Mouse (Mus musculus): ENCODE data around the gene E330017A01Rik. TPM values are rescaled to one million over a fixed set of nuclear protein-coding genes. Genes with fewer than 3 reads are reported as not detected.

The E330017A01Rik gene
- polyA plus RNA-seq, 1 experiment from 2014 or later: not detected

- DNase-seq (ENCODE audit: low spot score): no peak
Observed at GRCm38 (mm10) chr16:58663021-58663420, 24.5 kb upstream of the E330017A01Rik start.

GRCm38 (mm10) chr16:58662287-58662791 is 23.8 kb upstream of the E330017A01Rik start:
- no peak for DNase-seq (ENCODE audit: low spot score)

- DNase-seq (ENCODE audit: low spot score): no peak
Observed at GRCm38 (mm10) chr16:58661826-58662225, 23.3 kb upstream of the E330017A01Rik start.

DNA sequence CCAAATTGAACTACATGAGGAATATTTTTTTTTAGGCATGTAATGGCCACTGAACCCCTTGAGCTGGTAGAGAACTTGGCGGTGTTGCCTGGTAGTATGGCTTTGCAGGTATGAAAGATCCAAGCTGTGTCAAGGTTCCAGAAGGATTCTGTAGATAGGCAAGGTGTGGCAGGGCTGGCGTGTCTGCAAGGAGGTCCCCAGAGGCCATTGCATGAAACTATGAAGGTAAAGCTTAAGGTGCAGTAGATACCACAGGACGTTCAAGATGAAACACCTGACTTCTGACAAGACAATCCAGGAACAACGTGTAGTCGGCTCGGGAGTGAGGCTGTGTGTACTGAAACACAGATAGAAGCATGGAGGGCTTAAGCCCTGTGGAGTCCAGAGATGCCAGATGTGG is 20.1 kb upstream of the E330017A01Rik start:
- DNase-seq (ENCODE audit: low spot score): no peak

DNA sequence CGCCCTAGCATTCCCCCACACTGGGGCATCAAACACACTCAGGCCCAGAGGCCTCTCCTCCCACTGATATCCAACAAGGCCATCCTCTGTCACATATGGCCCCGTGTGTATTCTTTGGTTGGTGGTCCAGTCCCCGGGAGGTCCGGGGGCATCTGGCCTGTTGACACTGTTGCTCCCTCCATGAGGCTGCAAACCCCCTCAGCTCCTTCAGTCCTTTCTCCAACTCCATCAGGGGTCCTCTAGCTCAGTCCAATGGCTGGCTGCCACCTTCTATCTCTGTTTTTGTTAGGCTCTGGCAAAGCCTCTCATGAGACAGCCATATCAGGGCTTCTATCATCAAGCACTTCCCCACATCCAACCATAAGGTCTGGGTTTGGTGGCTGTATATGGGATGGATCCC is 18.0 kb upstream of the E330017A01Rik start:
- DNase-seq (ENCODE audit: low spot score): no peak

- DNase-seq (ENCODE audit: low spot score): no peak
Observed at GRCm38 (mm10) chr16:58655751-58656150, 17.2 kb upstream of the E330017A01Rik start.

GRCm38 (mm10) chr16:58649979-58650378 is 11.4 kb upstream of the E330017A01Rik start:
- DNase-seq (ENCODE audit: low spot score): no peak

- DNase-seq (ENCODE audit: low spot score): no peak
Observed at GRCm38 (mm10) chr16:58638016-58638415, 523 bp downstream of the E330017A01Rik start.

DNA sequence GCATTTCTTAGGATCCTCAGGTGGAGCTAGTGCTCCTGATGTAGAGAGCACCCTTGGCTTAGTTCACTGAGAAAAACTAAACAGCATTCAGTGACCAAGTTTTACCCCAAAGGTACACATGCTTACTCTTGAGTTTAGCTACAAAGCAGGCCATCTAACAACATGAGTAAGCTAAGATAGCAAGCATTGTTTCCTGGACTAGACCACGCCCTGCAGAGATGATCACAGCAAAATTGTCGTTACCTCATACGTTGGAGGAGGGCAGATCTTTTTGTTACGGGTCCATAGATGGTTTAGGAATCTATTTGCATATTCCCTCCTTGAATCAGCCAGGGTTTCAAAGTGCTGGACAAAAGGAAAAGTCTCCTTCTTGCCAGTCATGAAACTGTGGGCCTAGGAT is 1.1 kb downstream of the E330017A01Rik start:
- no peak for DNase-seq (ENCODE audit: low spot score)

DNA sequence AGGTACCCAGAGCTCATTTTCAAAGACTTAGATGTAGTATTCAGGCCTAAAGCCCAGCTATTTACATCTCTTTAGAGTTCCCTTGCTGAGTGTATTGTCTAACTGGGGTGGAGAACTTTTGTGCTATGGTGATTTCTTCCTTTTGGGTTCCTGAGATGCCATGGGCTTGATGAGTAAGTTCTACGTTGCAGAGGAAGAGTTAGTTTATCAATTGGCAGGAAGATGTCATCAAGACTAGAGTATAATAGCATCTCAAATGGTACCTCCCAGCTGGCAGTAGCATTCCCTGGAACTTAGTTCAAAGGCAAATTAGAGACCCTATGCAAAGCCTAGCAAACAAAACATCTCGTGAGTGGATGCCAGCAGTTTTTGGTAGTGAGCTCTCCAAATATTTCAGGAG is 2.7 kb downstream of the E330017A01Rik start:
- no peak for DNase-seq (ENCODE audit: low spot score)

GRCm38 (mm10) chr16:58629736-58630135 is 8.8 kb downstream of the E330017A01Rik start:
- no peak for DNase-seq (ENCODE audit: low spot score)

- no peak for DNase-seq (ENCODE audit: low spot score)
Observed at GRCm38 (mm10) chr16:58628968-58629367, 9.6 kb downstream of the E330017A01Rik start.

DNA sequence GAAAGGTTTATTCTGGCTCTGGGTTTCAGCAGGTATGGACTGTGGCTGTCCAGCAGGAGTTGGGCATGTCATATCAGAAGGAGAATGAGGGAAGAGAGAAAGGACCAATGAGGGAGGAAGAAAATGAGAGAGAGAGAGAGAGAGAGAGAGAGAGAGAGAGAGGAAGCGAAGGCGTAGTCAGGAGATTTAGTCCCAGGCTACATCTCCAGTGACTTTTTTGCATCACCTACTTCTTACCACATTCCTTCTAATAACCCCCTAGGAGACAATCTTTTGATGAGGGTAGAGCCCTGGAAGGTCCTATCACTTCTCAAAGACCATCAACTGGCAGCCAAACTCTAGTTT is 10.2 kb downstream of the E330017A01Rik start:
- DNase-seq (ENCODE audit: low spot score): no peak

DNA sequence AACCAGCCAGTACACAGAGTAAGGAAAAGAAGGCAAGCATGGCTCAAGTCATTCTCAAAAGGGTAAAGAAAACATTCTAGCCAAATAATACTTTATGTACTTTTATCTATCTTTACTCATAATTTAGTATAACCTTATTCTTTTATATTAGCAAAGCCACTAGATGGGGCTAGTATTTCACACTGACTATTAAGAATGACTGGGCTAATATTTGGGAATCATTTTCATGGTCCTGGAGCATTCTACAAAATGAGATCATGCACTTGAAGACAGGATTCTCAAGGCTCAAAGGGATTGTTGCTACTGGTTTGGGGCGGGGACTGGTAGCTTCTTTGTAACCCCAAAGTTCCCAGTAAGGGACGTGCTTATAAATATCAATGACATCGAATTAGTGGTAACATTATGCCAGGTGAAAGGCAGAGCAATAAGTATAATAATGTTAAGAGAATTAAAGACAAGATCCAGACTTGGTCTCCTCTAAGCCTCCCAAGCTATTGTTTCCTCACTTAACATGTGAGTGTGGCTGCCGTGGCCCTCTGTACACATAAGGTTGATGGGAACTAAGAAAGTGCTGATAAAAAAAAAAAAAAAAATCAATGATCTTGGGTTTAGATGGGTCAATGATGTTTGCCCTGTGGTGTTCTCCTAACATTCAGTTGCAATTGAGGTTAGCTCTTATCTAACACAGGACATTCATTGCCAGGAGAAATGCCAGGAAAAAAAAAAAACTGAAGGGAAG is 10.8 kb downstream of the E330017A01Rik start:
- no peak for DNase-seq (ENCODE audit: low spot score)

GRCm38 (mm10) chr16:58623944-58624343 is 14.6 kb downstream of the E330017A01Rik start:
- peak; percentile 3 for DNase-seq (ENCODE audit: low spot score)

DNA sequence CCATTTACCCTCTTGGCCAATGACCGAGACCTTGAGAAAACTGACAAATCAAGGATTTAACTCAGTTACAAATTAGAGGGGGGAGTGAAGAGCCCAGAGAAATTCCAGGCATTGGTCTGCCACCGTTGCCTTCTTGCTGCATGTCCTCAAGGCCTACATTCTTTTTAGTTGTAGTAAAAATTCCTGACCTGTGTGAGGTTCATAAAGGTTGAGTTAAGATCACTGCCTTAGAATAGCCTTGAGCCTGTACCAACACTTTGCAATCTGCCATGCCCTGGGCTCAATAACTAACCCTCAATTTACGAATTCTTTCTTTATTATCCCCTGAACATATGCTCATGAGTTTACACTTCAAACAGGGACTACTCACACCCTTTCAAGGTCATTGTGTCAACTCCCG is 15.4 kb downstream of the E330017A01Rik start:
- DNase-seq (ENCODE audit: low spot score): no peak

GRCm38 (mm10) chr16:58622377-58622776 is 16.2 kb downstream of the E330017A01Rik start:
- no peak for DNase-seq (ENCODE audit: low spot score)

DNA sequence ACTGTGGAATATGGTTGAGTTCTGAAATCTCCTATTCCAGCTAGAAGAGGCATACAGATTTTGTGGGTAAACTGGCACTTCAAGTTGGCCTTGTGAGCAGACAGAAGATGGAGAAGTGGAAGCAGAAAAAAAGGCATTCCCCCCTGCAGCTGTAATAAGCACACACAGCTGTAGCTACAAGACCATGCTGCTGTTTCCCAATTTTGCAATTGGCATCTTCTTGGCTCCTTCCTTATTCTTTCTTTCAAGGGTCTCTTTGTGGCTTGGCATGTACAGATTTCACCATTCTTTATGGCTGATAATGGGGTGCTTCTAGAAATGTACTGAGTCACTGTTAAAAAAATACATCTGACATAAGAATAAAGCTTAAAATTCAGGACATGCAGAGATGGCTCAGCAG is 21.2 kb downstream of the E330017A01Rik start:
- no peak for DNase-seq (ENCODE audit: low spot score)

DNA sequence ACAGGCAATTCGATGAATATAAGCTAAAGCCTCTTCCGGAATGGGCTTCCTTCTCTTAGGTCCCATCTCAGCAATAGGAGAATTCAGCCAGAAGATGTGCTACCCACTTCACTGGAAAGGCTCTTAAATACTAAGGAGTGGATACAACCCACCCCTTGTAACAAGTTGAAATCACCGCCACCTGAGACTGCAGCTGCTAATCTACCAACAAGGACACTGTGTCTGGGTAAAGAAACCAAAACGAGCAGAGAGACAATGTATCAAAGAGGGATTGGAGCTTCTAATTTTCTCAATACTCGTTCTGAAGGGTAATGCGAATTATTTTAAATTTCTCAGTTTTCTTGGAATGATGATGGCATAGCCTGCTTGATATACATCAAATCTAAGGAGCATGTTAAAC is 21.7 kb downstream of the E330017A01Rik start, which contains the start of gene Gm813:
TSS of gene Gm813 (minus strand) at position 101 of the 400 bp plus-strand sequence.
- no peak for DNase-seq (ENCODE audit: low spot score)

DNA sequence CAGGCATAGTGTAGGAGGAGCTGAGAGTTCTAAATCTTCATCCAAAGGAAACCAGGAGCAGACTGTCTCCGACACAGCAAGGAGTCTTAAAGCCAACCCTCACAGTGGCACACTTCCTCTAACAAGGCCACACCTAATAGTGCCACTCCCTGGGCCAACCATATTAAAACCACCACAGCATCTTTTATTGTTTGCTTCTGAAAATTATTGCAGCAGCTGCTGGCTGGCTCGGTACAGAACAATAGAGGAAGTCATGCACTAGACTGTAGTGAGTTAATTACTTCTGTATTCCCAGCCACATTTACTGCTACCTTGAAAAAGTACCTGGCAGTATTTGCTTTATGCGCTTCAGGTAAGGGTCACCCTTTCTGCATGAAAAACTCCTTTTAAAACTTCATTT is 25.6 kb downstream of the E330017A01Rik start:
- no peak for DNase-seq (ENCODE audit: low spot score)

GRCm38 (mm10) chr16:58607101-58607500 is 31.4 kb downstream of the E330017A01Rik start:
- no peak for DNase-seq (ENCODE audit: low spot score)

GRCm38 (mm10) chr16:58604680-58605079 is 33.9 kb downstream of the E330017A01Rik start:
- no peak for DNase-seq (ENCODE audit: low spot score)

DNA sequence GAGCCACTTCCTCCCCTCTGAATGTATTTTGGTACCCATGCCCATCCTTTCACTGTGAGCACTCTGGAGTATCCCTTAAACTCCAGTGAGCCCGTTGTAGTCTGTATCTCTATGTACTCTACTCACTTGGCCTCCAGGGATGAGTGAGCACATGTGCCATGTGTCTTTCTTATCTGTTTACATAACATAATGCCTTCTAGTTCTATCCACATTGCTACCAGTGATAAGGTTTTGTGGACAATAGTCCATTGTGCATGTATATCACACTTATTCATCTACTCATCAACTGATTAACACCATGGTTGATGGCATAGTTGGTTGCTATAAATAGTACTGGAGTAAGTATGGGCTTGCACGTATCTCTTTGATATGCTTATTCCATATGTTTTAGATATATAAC is 34.7 kb downstream of the E330017A01Rik start:
- DNase-seq (ENCODE audit: low spot score): no peak
